Mouse (Mus musculus) liver, adult 2 months (tissue): ENCODE measurements around the gene Zmat5. TPM values are rescaled to one million over a fixed set of nuclear protein-coding genes. Genes with fewer than 3 reads are reported as not detected.

ENCODE experiments used
- DNase-seq: peaks from one replicate; pipeline ENCODE4 v3.0.0-alpha.2; 2011; ENCODE audit warnings: low read depth, low spot score; ENCODE audit errors: extremely low read depth
- H3K27ac ChIP-seq: fragments of 200-500 bp; replicated peaks from 2 replicates; pipeline ENCODE4 v1.5.1; 2012; ENCODE audit warnings: low read depth, mild to moderate bottlenecking, control low read depth, inconsistent platforms, low read length; ENCODE audit not compliant: insufficient read depth
- H3K27me3 ChIP-seq: fragments of 200-500 bp; 2 replicates; pipeline ENCODE4 v1.6.1; 2012; ENCODE audit warnings: mild to moderate bottlenecking, moderate library complexity, low read length, inconsistent platforms; ENCODE audit not compliant: control insufficient read depth, insufficient read depth
- H3K36me3 ChIP-seq: fragments of 200-500 bp; 2 replicates; pipeline ENCODE4 v1.6.1; 2012; ENCODE audit warnings: low read length, inconsistent platforms; ENCODE audit not compliant: control insufficient read depth, insufficient read depth
- H3K4me1 ChIP-seq: fragments of 200-500 bp; 2 replicates; pipeline ENCODE4 v1.6.1; 2011; ENCODE audit warnings: low read length; ENCODE audit not compliant: control insufficient read depth, insufficient read depth
- H3K4me3 ChIP-seq: fragments of 200-500 bp; 2 replicates; pipeline ENCODE4 v1.5.1; 2011; ENCODE audit warnings: low read depth, mild to moderate bottlenecking, control low read depth, low read length, moderate library complexity; ENCODE audit not compliant: insufficient read depth
- H3K79me2 ChIP-seq: fragments of 200-500 bp; 2 replicates; pipeline ENCODE4 v1.6.1; 2012; ENCODE audit warnings: inconsistent platforms, mild to moderate bottlenecking, low read length, moderate library complexity; ENCODE audit not compliant: control insufficient read depth, insufficient read depth
- H3K9ac ChIP-seq: fragments of 200-500 bp; 2 replicates; pipeline ENCODE4 v1.6.1; 2012; ENCODE audit warnings: low read depth, mild to moderate bottlenecking, control low read depth, inconsistent platforms, low read length
- CTCF ChIP-seq: fragments of 200-500 bp; IDR thresholded peaks from 2 replicates; pipeline ENCODE4 v1.5.1; 2011; ENCODE audit warnings: low read depth, low read length, control low read depth
- POLR2A ChIP-seq: fragments of 200-500 bp; IDR thresholded peaks from 2 replicates; pipeline ENCODE4 v1.6.1; 2011; ENCODE audit warnings: low read length, control low read depth; ENCODE audit not compliant: insufficient read depth; ENCODE audit errors: extremely low read depth
- WGBS: fragments of 180-500 bp; shearing (Covaris S2); methylation state at CpG from one replicate; pipeline ENCODE4 v1.1.7; 2018; 5-methylcytosine and 5-hydroxymethylcytosine counted together
- polyA plus RNA-seq: library from polyadenylated mRNA; depleted of rRNA; stranded (reverse); fragments of >200 nt; gene quantifications from 2 replicates; pipeline ENCODE4 v1.2.3, GENCODE M21; 2012
- total RNA-seq: library from RNA; depleted of rRNA; stranded (reverse); fragments of >200 nt; gene quantifications from 2 replicates; pipeline ENCODE4 v1.2.3, GENCODE M21; 2014

Zmat5 gene
- total and polyA plus RNA-seq, 2 experiments: 5.1 to 13.8 TPM

DNA sequence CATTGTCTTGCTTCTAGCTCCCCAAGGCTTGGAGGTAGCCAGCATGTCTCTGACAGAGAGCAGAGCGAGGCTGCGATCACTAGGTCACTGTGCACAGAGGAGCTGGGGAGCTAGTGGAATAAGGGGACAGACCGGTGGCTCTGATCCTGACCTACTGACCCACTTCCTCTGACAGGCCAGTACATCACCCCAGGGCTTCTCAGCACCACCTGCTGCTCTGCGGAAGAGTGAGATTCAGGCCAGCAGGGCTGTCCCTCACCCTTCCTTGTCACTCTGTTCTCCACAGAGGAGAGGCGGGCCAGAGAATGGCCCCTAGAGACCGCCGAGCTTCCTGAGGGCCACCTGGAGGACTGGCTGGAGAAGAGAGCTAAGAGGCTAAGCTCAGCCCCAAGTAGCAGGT, 27.3 kb downstream of the Zmat5 start:
- 90% methylated on average over 7 of the region's 7 CpGs for WGBS
- TF ChIP-seq CTCF: no peak
- TF ChIP-seq POLR2A: no peak
- H3K27me3 ChIP-seq: no peaks in the 10 kb centered on the region
- no peak overlapping the region for H3K27ac ChIP-seq
- no peak for DNase-seq
- no peak overlapping the region for H3K9ac ChIP-seq
- no peak overlapping the region for H3K4me3 ChIP-seq
- no peaks in the 10 kb centered on the region for H3K79me2 ChIP-seq
- H3K4me1 ChIP-seq: no peaks in the 10 kb centered on the region
- no peaks in the 10 kb centered on the region for H3K36me3 ChIP-seq

- no peaks in the 10 kb centered on the region for H3K27me3 ChIP-seq
- H3K4me1 ChIP-seq: no peaks in the 10 kb centered on the region
- 59% methylated on average over 12 of the region's 12 CpGs for WGBS
- no peak for DNase-seq
- no peak overlapping the region for H3K27ac ChIP-seq
- no peaks in the 10 kb centered on the region for H3K36me3 ChIP-seq
- H3K9ac ChIP-seq: no peak overlapping the region
- H3K4me3 ChIP-seq: no peak overlapping the region
- no peaks in the 10 kb centered on the region for H3K79me2 ChIP-seq
- TF ChIP-seq CTCF: no peak
- TF ChIP-seq POLR2A: no peak
Measured at GRCm38 (mm10) chr11:4734179-4734578, 29.7 kb downstream of the Zmat5 start.

DNA sequence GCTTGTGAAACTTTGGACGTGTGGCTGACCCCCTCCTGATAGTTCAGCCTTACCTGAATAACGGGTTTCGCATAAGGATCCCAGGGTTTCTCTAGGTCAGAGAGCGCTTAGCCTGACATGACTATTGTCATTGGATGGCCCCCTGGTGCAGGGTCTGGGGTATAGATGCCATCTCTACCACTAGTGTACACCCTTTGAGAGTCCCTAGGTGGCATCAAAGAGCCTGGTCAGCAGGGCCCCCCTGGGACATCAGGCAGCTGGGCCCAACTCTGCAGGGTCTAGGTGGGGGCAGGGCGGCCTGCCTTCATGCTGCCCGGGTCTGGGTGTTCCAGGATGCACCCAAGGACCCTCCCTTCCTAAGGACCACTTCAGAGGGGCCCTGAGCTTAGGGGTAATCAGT, 31.9 kb downstream of the Zmat5 start:
- no peaks in the 10 kb centered on the region for H3K4me1 ChIP-seq
- WGBS: 76% methylated on average over 6 of the region's 6 CpGs
- no peaks in the 10 kb centered on the region for H3K36me3 ChIP-seq
- DNase-seq: no peak
- H3K4me3 ChIP-seq: no peak overlapping the region
- H3K79me2 ChIP-seq: no peaks in the 10 kb centered on the region
- no peak overlapping the region for H3K27ac ChIP-seq
- no peak overlapping the region for H3K9ac ChIP-seq
- TF ChIP-seq POLR2A (no peak), CTCF (no peak)
- no peaks in the 10 kb centered on the region for H3K27me3 ChIP-seq

DNA sequence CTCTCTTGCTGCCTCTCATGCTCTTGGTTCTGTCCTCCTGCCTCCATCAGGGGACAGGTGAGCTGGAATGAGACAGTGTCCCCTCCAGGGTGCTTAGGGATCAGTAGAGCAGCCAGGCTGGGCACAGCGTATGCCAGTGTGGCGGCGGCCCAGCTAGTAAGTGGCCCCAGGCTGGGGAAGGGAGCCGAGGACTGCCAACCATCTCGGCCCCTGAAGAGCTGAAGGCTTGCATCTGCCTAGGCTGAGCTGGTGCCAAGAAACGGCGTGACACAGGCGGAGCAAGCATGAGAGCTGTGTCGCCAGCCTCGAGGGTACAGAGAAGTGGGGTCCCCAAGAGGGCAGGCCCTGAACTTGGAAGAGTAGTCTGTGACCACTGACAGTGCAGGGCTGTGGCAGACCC, 33.2 kb downstream of the Zmat5 start:
- 89% methylated on average over 10 of the region's 10 CpGs for WGBS
- Histone ChIP-seq H3K4me1 (no peaks in the 10 kb centered on the region), H3K9ac (no peak overlapping the region), H3K4me3 (no peak overlapping the region), H3K36me3 (no peaks in the 10 kb centered on the region), H3K27ac (no peak overlapping the region), H3K27me3 (no peaks in the 10 kb centered on the region), H3K79me2 (no peaks in the 10 kb centered on the region)
- no peak for DNase-seq
- no peak for TF ChIP-seq POLR2A
- TF ChIP-seq CTCF: no peak

GRCm38 (mm10) chr11:4738719-4739118, 34.2 kb downstream of the Zmat5 start:
- Histone ChIP-seq H3K27me3 (no peaks in the 10 kb centered on the region), H3K4me1 (no peaks in the 10 kb centered on the region), H3K9ac (no peak overlapping the region), H3K36me3 (no peaks in the 10 kb centered on the region), H3K27ac (no peak overlapping the region), H3K4me3 (no peak overlapping the region), H3K79me2 (no peaks in the 10 kb centered on the region)
- TF ChIP-seq CTCF: no peak
- TF ChIP-seq POLR2A: no peak
- WGBS: 96% methylated on average over 16 of the region's 16 CpGs
- DNase-seq: no peak

DNA sequence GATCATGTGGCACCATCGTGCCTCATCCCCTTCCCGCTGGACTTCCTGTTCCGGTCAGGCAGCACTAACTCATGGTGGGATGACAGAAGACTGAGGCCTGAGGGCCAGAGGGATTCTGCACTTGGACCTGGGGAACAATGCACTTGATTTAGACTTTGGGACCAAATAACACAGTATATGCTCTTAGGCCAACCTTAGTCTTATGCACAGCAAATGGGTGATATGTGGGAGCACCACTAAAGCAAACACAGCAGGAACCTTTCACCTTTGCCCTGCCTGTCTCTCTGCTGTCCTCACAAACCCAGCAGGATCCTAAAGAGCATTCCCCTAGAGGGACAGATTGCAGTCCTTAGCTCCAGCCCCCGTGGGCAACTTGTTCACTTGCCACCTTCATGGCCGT, 36.3 kb downstream of the Zmat5 start:
- no peak overlapping the region for H3K27ac ChIP-seq
- whole genome bisulfite sequencing: 42% methylated on average over 5 of the region's 5 CpGs
- TF ChIP-seq POLR2A: no peak
- TF ChIP-seq CTCF: no peak

More for the DNA sequence above, 36.3 kb downstream of the Zmat5 start:
- Histone ChIP-seq H3K36me3 (no peaks in the 10 kb centered on the region), H3K4me1 (no peaks in the 10 kb centered on the region), H3K79me2 (no peaks in the 10 kb centered on the region), H3K9ac (no peak overlapping the region), H3K4me3 (no peak overlapping the region), H3K27me3 (0 out of 2 replicates have a peak, but pooled peaks cover 2% of the 10 kb centered on the region)
- DNase-seq: peak; percentile 55
